Mouse (Mus musculus) right cerebral cortex, adult 18-20 months (tissue): ENCODE data around the gene Myo18a.

ENCODE experiments used
- DNase-seq: peaks from one replicate; pipeline ENCODE4 v3.0.0; 2022; ENCODE audit warnings: mixed read lengths

The Myo18a gene

DNA sequence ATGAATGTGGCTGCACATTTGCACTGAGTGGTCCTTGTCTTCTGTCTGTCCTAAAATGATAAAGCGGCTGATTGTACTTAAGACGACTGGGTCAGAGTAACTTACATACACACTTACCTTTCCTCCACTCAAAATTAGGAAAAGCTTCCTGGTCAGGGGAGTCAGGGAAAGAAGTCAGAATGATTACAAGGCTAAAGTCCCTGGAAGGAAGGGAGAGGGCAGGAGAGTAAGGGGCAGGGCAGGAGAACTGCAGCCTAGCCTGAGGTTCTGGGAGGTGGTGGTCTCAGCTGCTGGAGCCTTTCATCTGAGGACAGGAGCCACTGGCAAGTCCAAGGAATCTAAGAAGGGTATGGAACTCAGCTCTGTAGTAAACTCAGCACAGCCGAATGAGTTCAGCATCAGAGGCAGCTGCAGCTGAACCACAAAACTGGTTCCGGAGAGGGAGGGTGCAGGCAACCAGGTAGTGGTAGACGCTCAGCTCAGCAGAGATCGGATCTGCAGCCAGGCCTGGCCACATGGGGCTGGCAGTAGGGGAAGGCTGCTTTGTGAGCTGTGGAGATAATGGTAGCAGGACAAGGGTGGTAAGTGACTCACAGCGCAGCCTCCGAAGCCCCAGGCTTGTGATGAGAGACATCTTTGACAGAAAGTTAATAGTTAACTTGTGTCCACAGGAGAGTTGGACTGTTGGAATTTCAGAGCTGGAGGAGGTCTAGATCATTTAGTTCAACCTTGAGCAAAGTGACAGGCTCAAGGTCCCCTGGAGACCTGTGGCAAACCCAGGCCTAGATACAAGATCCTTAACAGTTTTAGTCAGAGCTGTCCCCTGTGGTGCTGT, 9.1 kb downstream of the Myo18a start:
- no peak for DNase-seq

DNA sequence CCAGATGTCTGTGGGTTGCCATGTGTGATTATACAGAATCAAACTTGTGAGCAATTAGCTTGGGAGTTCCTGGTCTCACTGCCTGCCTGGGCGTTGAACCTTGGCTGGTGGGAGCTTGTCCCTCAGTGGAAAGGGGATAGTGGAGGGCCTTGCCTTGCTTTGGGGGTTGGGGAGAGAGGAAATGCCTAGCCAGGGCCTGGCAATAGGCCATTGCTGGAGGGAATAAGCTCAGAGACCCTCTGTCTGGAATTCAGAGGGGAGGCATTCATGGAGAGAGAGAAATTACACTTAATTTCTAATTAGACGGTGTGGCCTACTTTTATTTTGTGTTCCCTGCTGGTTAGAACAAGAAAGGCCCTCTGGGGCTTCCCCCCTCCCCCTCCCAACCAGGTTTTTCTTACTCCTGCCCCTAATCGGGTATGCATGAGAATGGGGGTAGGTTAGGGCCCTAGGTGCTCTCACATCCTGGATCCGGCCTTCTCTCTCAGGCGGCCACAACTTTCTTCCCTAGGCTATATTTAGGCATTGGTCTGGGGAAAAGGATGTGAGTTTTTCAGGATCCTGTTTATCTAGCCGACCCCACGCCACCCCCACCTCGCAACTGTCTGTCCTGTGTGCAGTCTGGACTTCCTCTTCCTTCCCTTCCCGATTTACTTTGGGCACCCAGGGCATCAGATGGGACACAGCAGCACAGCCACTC, 12.8 kb downstream of the Myo18a start:
- DNase-seq: no peak

DNA sequence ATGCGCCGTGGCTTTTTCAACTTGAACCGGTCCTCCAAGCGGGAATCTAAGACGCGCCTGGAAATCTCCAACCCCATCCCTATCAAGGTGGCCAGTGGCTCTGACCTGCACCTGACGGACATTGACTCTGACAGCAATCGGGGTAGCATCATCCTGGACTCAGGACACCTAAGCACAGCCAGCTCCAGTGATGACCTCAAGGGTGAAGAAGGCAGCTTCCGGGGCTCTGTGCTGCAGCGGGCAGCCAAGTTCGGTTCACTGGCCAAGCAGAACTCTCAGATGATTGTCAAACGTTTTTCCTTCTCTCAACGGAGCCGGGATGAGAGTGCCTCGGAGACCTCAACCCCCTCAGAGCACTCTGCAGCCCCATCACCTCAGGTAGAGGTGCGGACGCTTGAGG, 14.4 kb downstream of the Myo18a start:
- no peak for DNase-seq

DNA sequence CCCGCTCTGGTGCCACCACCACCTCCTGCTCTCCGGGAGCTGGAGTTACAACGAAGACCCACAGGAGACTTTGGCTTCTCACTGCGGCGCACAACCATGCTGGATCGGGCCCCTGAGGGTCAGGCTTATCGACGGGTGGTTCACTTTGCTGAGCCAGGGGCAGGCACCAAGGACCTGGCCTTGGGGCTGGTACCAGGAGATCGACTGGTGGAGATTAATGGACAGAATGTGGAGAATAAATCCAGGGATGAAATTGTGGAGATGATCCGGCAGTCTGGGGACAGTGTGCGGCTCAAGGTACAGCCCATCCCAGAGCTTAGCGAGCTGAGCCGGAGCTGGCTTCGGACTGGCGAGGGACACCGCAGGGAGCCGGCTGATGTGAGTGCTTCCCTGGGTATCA, 14.9 kb downstream of the Myo18a start:
- DNase-seq: no peak

- no peak for DNase-seq
These were observed 16.2 kb downstream of the Myo18a start for GRCm38 (mm10) chr11:77779240-77779639.

DNA sequence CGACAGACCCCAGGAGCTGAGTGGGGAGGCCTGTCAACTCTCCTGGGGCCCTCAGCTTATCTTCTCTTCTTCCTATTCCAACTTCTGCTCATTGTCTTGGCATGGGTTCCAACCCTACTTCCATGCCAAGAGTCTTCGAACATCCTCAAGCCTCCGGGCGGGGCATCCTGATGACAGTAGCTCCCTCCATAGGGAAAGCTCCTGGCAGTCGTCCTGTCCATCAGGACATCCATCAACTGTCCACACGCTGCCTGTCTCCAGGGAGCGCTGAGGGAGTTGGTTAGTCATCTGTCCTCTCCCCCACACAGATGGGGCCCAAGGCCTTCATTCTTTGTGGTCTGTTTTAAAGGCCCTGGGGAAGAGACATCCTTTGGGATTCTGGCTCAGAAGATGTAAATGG, 18.0 kb downstream of the Myo18a start:
- peak; percentile 18 for DNase-seq

DNA sequence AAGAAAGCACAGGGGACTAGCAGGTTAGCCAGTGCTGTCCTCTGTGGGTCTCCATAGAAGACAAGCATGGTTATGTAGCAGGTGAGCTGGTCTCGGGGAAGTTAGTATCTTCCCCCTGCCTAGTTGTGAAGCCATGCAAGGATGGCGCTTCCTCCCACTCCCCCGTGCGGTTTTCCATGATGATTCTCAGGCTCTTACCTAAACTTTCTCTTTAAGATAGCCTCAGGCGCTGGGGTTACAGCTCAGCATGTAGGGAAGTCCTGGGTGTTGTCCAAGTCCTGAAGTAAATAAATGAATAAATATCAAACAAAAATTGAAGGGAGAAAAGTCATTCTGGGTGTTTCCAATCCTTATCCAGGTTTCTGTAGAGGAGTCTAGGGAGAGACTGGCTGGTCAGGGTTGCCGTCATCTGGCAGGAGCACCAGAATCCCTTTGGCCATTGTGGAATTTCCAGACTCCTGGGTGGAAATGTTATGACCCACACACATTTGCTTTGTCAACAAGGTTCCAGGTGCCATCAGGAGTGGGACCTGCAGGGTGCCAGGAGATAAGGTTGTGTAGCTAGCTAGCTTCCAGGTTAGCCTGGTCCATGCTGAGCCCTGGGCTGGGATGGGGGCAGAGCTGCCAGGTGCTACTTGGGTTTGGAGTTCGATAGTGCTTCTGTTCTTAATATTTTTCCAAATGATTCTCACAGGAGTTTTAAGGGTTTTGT, 19.2 kb downstream of the Myo18a start:
- DNase-seq: no peak

DNA sequence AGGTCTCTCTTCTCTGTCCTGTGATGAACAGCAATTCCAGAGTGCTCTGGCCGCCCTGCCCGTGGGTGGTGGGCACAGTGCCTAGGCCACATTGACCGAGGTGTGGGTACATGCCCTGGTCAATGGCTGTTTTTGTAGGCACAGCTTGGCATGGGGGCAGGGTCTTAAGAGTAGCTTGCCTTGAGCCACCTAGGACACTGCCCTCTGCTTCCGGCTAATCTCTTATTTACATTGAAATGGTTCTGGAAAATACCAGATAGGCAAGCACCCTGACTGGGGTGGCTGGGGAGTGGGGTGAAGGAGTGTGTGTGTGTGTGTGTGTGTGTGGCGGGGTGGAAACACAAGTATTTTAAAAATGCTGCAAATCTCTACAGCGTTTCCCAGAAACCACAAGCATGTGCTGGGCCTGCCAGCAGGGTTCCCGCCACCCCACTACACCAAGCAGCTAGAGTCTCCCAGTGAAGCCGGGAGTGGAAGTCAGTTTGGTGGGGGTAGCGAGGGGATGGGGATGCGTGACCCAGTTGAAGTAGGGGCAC, 20.2 kb downstream of the Myo18a start:
- peak; percentile 16 for DNase-seq

DNA sequence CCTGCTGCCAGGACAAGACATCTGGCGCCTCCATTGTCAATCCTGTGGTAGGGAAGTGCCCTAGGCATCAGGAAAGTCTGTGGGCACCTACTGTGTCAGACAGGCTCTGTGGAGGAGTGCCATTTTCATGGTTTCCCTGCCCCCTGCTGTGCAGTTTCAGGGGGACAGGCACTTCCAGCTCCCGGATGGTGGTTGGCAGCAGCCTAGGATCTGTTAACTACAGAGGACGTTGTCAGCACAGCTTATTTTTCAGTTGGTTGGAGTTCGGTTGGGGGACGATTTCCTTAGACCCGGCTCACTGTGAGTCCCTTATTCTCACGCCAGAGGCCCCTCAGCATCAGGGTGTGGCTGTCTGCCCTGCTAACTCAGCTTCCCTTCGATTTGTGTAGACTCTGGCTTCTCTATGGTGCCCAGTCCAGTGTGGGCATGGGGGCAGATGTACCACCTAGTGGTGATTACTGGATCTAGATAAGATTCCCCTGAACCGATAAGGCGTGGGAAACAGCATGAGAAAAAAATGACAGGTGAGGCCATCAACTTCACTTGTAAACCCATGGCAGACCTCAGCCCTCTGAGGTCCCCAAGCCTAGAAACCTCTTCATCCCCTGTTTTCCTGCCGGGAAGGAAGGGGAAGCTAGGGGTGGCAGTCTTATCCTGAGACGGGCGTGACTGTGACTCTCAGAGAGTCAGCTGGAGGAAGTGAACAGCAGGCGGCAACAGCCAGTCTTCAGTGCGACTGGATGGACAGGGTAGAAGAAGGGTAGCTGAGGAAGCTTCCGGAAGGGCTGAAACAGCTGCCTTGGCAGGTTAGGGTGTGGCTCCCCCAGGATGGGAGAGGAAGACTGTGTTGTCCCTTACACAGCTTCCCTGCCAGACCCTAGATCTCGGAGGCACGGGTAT, 21.0 kb downstream of the Myo18a start:
- DNase-seq: no peak

DNA sequence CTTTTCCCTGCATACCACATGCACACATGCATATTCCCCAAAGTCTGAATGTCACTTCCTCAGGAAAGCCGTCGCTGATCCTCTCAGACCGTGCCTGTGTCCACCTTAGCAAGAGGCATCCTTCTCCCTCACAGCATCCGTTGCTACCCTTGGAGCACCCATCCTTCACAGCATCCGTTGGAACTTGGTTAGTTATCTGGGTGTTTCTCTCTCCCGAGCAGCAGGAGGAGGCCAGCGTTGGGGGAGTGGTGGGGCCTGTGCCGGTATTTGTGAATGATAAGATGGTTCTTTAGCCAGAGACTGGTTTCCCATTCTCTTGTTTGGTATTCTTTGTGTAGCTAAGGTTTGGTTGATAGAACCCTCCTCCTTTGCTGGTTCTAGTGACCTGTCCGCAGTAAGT, 21.8 kb downstream of the Myo18a start:
- DNase-seq: no peak

GRCm38 (mm10) chr11:77785396-77785767, 22.3 kb downstream of the Myo18a start:
- DNase-seq: no peak

DNA sequence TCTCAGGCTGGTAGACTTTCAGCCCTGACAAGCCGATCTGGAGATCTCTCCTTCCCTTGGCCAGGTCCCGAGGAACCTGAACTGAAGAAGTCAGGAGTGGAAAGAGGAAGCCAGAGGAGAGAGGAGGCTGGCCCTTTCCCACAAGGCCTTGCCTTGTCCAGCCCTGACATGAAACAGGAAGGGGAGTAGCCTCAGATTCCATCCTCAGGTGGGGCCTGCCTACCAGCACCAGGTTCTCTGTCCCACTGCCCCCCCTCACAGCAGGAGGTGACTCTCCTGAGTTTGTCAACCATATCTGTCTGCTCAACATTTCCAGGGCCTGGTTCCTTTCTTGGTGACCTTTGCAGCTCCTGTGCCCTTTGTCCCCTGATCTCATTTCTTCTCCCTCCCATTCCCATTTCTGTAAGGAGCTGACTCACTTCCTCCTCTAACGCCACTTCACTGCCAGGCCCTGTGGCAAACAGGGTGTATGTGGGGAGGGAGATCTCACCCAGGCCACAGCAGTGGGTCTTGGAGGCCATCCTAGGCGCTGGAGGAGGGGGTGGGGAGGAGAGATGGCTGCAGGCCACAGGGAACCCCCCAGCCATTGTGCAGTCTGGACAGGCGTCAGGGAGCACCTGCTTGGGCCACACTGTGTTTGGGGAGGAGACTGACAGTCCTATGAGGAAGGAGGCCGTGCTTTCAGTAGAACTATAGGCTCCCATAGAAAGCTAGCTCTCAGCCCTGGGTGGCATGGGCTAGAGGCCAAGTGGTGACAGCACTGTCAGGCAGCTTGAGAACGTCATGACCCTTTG, 22.9 kb downstream of the Myo18a start:
- no peak for DNase-seq

- no peak for DNase-seq
These were observed 24.7 kb downstream of the Myo18a start, which contains the start of gene Gm10277 for GRCm38 (mm10) chr11:77787707-77788106. Gene Gm10277, minus strand, starts transcription at chr11:77787747.

DNA sequence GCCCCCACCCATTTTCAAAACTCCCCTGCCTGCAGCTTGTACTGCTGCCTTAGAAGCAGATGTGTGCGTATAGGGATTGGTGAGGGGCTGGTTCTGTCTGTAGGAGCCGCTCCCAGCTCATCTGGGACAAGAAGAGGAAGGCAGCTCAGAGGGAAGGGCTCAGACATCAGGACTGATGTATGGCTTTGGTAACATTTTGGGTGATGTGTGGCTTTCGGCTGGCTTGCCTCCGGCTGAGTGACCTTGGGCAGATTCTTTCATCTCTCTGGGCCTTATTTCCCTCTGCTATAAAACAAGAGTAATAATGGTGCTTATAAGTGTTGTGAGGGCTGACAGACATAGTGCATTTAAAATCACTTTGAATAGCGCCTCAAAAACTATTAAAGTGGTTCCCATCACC, 26.5 kb downstream of the Myo18a start:
- DNase-seq: no peak

- no peak for DNase-seq
These were observed 27.2 kb downstream of the Myo18a start for GRCm38 (mm10) chr11:77790286-77790685.

DNA sequence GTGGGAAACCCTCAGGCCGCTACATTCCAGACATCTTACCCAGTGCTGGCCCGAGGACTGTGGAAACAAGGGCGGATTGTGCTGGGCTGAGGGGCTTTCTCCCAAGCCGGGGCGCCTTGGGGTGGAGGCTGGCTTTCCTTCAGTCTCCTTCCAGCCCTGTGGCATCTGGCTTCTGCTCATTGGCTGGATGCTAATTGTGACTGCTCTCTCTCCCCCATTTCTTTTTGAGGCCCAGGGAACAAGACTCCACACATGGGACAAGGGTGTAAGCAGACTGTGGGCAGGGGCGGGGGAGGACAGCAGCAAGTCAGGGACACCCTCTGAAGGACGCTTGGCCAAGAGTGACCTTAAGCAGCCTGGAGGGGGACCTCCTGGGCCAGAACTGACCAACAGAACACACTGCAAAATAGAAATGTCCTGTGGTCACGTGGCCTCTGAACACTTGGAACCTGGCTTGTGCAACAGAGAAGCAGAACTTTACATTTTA, 28.2 kb downstream of the Myo18a start:
- DNase-seq: no peak

GRCm38 (mm10) chr11:77791752-77792565, 28.9 kb downstream of the Myo18a start:
- DNase-seq: no peak

DNA sequence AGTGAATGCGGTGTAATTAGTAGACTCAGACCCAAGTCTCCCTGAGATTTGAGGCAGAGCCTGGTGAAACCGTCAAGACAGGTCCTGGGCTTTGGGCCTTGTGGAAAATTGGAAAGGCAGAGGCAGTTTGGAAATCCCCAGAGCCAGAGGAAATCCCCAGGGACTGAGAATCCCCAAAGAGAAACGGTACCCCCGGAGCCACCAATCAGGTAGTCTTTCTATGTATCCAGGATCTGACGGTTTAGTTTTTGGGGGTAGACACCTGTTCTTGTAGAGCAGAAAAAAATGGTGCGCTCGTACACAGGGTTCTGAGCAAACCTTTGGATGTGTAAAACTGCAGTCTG, 29.5 kb downstream of the Myo18a start:
- no peak for DNase-seq

DNA sequence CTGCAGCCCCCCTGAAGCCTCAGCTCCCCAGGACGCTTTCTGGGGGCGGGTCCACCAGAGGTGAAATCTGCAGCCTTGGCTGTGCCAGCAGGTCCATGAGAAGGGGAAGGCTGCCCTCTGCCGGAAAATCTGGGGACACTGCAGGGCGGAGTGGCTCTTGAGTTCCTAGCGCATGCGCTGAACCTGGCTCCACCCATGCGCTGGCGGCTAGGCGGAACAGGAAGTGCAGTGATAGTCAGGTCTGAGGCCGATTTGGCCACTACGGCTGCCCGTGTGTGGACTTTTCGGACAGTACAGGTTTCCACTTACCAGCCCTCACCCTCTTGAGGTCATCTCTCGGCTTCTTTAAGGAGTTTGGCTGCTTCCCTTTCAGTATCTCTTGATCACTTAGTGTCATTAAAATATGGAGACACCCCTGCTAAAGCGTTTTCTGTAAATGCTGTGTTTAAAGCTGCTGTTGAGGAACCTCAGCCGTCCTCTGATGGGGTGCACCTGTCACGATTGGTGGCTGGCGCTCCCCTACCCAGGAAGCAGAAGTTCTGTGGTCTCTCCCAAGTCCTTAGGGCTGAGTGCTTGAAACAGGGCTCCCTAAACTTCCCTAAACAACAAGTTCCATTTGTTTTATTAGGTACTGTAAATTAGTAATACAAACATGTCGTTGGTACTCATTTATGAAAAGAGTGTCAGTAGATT, 30.3 kb downstream of the Myo18a start:
- DNase-seq: peak; percentile 95

GRCm38 (mm10) chr11:77795216-77795615, 32.2 kb downstream of the Myo18a start:
- no peak for DNase-seq
